Mouse (Mus musculus): ENCODE data around the gene Baiap3. TPM values are rescaled to one million over a fixed set of nuclear protein-coding genes. Genes with fewer than 3 reads are reported as not detected.

Gene Baiap3
- polyA plus RNA-seq, 1 experiment from 2014 or later: 7.1 TPM

DNA sequence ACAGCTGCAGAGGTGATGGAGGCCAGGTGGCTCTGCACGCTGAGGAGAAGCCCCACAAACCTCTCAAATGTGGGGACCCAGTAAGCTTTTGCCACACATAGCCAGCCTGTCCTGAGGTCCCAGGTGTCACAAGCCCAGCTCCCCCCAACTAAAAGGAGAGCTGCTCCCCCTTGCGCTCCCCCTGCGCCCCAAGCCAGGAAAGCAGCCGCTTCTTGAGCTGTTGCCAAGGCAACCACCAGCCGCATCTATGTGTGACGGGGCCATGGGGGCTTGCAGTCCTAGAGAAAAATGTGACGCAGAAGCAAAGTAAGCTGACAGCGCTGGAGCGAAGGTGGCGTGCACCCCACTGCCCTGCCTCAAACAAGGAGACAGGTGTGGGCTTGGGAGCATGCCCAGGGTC is 2.4 kb downstream of the Baiap3 start:
- Histone ChIP-seq H3K4me2 (ENCODE audit: low read depth, low read length) (peak overlapping the region; percentile 23), H3K9ac (replicated peaks; ENCODE audit: low read depth, low read length) (peak overlapping the region; percentile 25; the same call in 1 of the 2 replicates), H3K4me3 (ENCODE audit: low read depth, low read length) (no peak overlapping the region), H3K27ac (ENCODE audit: low read depth, low read length) (0 out of 2 replicates have a peak overlapping the region, but pooled peaks have one; percentile 12), H3K27me3 (ENCODE audit: control insufficient read depth, insufficient read depth, low read length) (peaks cover 8% of the 10 kb centered on the region), H3K9me3 (ENCODE audit: control insufficient read depth, low read length) (no peaks in the 10 kb centered on the region), H3K4me1 (ENCODE audit: control insufficient read depth, insufficient read depth, low read length) (peaks cover 24% of the 10 kb centered on the region), H3K36me3 (ENCODE audit: control insufficient read depth, insufficient read depth, low read length) (no peaks in the 10 kb centered on the region)
- ATAC-seq (ENCODE audit: low read depth): 0 out of 2 replicates have a peak, but pooled peaks have one; percentile 23
- WGBS: 16% methylated on average over 10 of the region's 10 CpGs

DNA sequence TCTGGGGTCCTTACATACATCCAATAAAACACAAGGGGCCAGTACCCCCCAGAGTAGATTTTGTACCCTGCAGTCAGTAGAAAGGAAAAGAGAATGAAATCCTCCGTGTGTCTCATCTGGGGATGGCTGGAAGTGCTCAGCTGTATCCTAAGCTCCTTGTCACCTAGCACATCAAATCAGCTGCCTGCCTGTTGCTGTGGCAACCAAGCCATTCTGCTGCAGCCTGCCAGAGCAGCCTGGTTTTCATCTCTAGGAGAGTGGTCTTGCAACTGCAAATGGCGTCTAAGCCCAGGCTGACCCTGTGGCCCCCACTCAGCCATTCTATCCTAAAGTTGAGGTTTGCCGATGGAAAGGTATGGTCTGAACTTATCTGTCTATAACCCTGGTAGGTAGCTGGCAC is 3.5 kb downstream of the Baiap3 start:
- Histone ChIP-seq H3K27ac (ENCODE audit: low read depth, low read length) (peak overlapping the region; percentile 23; the same call in 1 of the 2 replicates), H3K4me1 (ENCODE audit: control insufficient read depth, insufficient read depth, low read length) (peaks cover 24% of the 10 kb centered on the region), H3K4me3 (ENCODE audit: low read depth, low read length) (no peak overlapping the region), H3K4me2 (ENCODE audit: low read depth, low read length) (no peak overlapping the region), H3K9me3 (ENCODE audit: control insufficient read depth, low read length) (no peaks in the 10 kb centered on the region), H3K36me3 (ENCODE audit: control insufficient read depth, insufficient read depth, low read length) (no peaks in the 10 kb centered on the region), H3K9ac (replicated peaks; ENCODE audit: low read depth, low read length) (no peak overlapping the region), H3K27me3 (ENCODE audit: control insufficient read depth, insufficient read depth, low read length) (peaks cover 8% of the 10 kb centered on the region)
- 27% methylated on average over 3 of the region's 3 CpGs for WGBS
- ATAC-seq (ENCODE audit: low read depth): peak; percentile 59; the same call in 1 of the 2 replicates

DNA sequence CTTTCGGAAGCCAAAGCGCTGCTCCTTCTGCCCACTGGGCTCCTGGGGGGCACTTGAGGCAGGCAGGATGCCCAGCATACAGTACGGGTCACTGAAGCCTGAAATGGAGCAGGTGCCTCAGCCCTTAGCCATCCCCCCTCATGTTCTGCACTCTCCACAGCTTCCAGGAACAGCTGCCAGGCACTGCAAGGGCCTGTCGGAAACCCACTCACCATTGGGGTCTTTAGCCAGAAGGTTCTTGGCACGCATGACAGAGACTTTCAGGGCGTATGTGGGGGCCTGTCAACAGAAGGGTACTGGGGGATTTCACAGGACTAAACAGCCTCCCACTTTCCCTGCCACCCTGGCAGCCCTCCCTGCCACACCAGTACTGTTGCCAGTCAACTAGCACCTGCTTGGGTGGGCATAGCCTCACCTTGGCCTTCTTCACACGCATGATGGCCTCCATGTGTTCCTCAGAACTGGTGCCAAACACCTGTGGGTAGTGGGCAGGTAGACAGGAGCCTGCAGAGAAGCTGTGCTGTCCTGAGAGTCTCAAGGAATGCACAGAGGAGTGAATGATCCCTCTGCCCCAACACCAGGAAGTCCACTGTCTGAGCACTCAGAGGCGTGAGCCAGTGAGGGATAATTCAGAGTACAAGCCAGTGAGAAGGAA is 5.9 kb downstream of the Baiap3 start:
- no peaks in the 10 kb centered on the region for H3K9me3 ChIP-seq (ENCODE audit: control insufficient read depth, low read length)
- no peaks in the 10 kb centered on the region for H3K27me3 ChIP-seq (ENCODE audit: control insufficient read depth, insufficient read depth, low read length)
- peaks cover 16% of the 10 kb centered on the region for H3K4me1 ChIP-seq (ENCODE audit: control insufficient read depth, insufficient read depth, low read length)
- ATAC-seq (ENCODE audit: low read depth): no peak
- H3K27ac ChIP-seq (ENCODE audit: low read depth, low read length): no peak overlapping the region; the same call in 1 of the 2 replicates
- no peak overlapping the region for H3K4me2 ChIP-seq (ENCODE audit: low read depth, low read length)
- H3K4me3 ChIP-seq (ENCODE audit: low read depth, low read length): no peak overlapping the region
- H3K36me3 ChIP-seq (ENCODE audit: control insufficient read depth, insufficient read depth, low read length): no peaks in the 10 kb centered on the region
- 77% methylated on average over 8 of the region's 8 CpGs for WGBS
- H3K9ac ChIP-seq (replicated peaks; ENCODE audit: low read depth, low read length): no peak overlapping the region

DNA sequence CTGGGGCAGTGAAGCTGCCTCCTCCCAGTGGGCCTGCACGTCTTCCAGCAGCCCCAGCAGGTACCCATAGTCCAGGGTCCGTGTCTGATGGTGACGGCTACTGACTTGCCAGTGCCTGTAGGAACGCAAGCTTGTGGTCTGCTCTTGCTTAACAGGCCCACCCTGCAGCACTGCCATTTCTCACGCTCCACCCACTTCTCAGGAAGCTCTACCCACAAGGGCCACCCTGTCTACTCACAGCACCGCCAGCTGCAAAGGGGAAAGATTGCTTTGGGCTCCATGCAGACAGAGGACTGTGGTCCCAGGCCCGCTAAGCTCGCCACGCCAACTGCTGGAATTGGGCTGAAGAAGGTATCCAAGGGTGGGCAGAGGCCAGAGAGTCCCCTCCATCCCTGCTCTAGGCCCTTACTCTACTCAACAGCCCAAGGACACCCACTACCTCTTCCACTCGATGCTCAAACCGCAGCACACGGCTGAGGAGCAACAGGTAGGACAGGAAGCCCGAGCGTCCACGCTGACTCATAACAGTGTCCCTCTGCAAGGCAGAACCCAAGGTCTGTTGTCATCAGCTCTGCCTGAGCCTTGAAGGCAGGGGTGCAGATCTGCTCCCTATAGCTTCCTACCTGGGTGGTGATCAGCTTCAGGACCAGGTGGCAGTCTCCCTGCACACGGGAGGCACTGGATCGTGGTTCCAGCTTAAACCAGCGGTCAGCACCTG is 8.0 kb downstream of the Baiap3 start:
- 83% methylated on average over 18 of the region's 18 CpGs for WGBS
- ATAC-seq (ENCODE audit: low read depth): no peak
- peaks cover 16% of the 10 kb centered on the region for H3K36me3 ChIP-seq (ENCODE audit: control insufficient read depth, insufficient read depth, low read length)
- H3K27me3 ChIP-seq (ENCODE audit: control insufficient read depth, insufficient read depth, low read length): no peaks in the 10 kb centered on the region
- H3K9me3 ChIP-seq (ENCODE audit: control insufficient read depth, low read length): no peaks in the 10 kb centered on the region
- no peak overlapping the region for H3K27ac ChIP-seq (ENCODE audit: low read depth, low read length)
- peaks cover 5% of the 10 kb centered on the region; the same call in 1 of the 2 replicates for H3K4me1 ChIP-seq (ENCODE audit: control insufficient read depth, insufficient read depth, low read length)
- no peak overlapping the region for H3K4me3 ChIP-seq (ENCODE audit: low read depth, low read length)
- H3K9ac ChIP-seq (replicated peaks; ENCODE audit: low read depth, low read length): no peak overlapping the region
- H3K4me2 ChIP-seq (ENCODE audit: low read depth, low read length): no peak overlapping the region

DNA sequence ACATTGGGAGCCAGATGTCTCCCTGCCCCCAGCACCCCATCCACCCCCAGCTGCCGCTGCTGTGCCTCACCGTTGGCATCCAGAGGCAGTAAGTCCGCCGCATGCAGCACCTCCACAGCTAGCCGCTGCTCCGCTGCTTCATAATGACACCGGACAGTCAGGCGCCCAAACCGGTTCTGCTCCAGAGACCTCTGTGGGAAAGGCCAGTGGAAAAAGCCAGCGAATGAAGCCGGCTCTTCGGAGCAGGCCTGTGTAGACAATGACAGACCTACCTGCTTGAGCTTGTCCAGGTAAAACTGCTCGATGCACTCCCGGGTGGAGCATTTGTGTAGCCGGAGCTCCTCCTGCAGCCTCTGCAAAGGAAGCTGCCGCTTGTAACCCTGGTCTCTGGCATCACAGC is 11.9 kb downstream of the Baiap3 start:
- H3K9ac ChIP-seq (replicated peaks; ENCODE audit: low read depth, low read length): no peak overlapping the region
- H3K36me3 ChIP-seq (ENCODE audit: control insufficient read depth, insufficient read depth, low read length): peaks cover 21% of the 10 kb centered on the region
- H3K27me3 ChIP-seq (ENCODE audit: control insufficient read depth, insufficient read depth, low read length): no peaks in the 10 kb centered on the region
- H3K4me1 ChIP-seq (ENCODE audit: control insufficient read depth, insufficient read depth, low read length): peaks cover 10% of the 10 kb centered on the region
- no peak for ATAC-seq (ENCODE audit: low read depth)
- no peak overlapping the region for H3K27ac ChIP-seq (ENCODE audit: low read depth, low read length)
- H3K9me3 ChIP-seq (ENCODE audit: control insufficient read depth, low read length): no peaks in the 10 kb centered on the region
- no peak overlapping the region for H3K4me2 ChIP-seq (ENCODE audit: low read depth, low read length)
- WGBS: 88% methylated on average over 16 of the region's 16 CpGs
- no peak overlapping the region for H3K4me3 ChIP-seq (ENCODE audit: low read depth, low read length)

DNA sequence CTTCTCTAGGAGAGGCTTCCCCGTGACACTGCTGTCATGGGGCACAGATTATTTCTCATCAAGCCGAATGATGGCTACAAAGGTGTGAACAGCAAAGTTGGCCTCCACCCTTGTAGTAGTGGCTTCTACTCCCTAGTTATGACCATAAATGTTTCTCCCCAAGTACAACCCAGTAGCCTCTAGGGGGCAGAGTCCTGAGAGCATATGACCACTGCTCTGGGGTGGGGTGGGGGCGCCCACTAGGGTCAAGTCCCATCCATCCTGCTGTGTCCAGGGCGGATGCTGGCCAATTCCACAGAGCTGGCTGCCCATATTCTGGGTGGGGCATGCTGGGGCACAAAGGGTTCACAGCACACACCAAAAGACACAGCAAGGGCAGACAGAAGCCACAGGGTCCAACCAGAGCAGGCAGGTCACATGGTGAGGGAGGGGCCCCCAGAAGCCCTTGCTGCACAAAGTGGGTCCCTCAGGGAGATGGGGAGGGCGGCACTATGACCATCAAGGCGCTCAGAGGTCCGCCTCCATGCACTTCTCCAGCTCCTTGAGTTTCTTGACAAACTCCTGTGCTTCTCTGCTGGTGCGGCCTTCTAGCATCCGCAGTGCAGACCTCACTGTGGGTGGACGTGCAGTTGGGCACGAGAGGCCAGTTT is 12.9 kb downstream of the Baiap3 start:
- Histone ChIP-seq H3K4me1 (ENCODE audit: control insufficient read depth, insufficient read depth, low read length) (peaks cover 13% of the 10 kb centered on the region), H3K27me3 (ENCODE audit: control insufficient read depth, insufficient read depth, low read length) (no peaks in the 10 kb centered on the region), H3K4me3 (ENCODE audit: low read depth, low read length) (no peak overlapping the region), H3K27ac (ENCODE audit: low read depth, low read length) (no peak overlapping the region), H3K36me3 (ENCODE audit: control insufficient read depth, insufficient read depth, low read length) (peaks cover 21% of the 10 kb centered on the region), H3K9ac (replicated peaks; ENCODE audit: low read depth, low read length) (no peak overlapping the region), H3K4me2 (ENCODE audit: low read depth, low read length) (no peak overlapping the region), H3K9me3 (ENCODE audit: control insufficient read depth, low read length) (no peaks in the 10 kb centered on the region)
- ATAC-seq (ENCODE audit: low read depth): no peak
- 89% methylated on average over 11 of the region's 11 CpGs for WGBS

DNA sequence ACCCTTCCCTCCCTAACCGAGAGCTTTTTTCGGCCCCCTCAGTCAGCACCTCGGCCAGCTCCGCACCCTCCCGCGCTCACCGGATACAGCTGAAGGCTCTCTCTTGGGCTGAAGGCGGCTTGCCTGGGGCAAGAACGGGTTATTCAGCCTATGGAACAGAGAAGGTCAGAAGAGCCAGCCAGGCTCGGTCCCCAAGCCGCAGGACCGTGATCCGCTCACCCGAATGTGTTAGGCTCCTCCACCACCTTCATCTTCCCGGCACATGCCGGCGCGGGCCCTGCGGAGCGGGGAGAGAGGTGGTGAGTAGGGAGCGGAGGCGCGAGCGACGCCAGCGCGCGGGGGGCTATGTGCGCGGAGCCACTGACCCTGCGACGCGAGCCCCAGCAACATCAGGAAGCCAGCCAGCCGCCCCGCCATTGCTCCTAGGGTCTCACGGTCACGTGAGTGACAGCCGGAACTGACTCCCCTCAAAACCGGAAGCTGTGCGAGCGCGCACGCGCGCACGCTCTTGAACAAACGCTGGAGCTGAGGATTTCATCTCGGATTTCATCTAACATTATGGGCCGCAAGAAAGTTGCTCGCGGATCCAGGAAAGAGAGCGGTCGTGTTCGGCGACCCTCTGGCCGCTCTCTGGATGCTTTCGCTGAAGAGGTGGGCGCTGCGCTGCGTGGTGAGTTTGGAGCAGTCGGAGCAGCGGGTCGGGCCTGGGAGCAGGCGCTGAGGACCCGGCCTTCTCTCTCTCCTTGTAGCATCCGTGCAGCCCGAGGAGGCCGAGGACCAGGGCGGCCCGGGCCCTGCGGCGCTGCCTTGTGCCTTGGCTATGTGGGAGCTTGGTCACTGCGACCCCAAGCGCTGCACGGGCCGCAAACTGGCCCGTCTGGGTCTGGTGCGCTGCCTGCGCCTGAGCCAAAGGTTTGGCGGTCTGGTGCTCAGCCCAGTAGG is 16.2 kb downstream of the Baiap3 start, which contains the start of the genes Gnptg and Tsr3:
Gnptg (minus strand) TSS at position 430 of the 942 bp plus-strand sequence.
Tsr3 (plus strand) TSS at position 476 of the 942 bp plus-strand sequence.
- peak within 1 kb of the TSS; percentile 94 for H3K4me3 ChIP-seq (ENCODE audit: low read depth, low read length)
- H3K4me2 ChIP-seq (ENCODE audit: low read depth, low read length): peak within 1 kb of the TSS; percentile 97
- H3K9ac ChIP-seq (replicated peaks; ENCODE audit: low read depth, low read length): peak within 1 kb of the TSS; percentile 86
- peaks cover 32% of the 10 kb centered on the region for H3K36me3 ChIP-seq (ENCODE audit: control insufficient read depth, insufficient read depth, low read length)
- H3K27ac ChIP-seq (ENCODE audit: low read depth, low read length): peak within 1 kb of the TSS; percentile 63
- ATAC-seq (ENCODE audit: low read depth): peak; percentile 86
- no peaks in the 10 kb centered on the region for H3K9me3 ChIP-seq (ENCODE audit: control insufficient read depth, low read length)
- H3K27me3 ChIP-seq (ENCODE audit: control insufficient read depth, insufficient read depth, low read length): no peaks in the 10 kb centered on the region
- H3K4me1 ChIP-seq (ENCODE audit: control insufficient read depth, insufficient read depth, low read length): peaks cover 13% of the 10 kb centered on the region
- WGBS: under 1% methylated on average over 79 of the region's 80 CpGs

DNA sequence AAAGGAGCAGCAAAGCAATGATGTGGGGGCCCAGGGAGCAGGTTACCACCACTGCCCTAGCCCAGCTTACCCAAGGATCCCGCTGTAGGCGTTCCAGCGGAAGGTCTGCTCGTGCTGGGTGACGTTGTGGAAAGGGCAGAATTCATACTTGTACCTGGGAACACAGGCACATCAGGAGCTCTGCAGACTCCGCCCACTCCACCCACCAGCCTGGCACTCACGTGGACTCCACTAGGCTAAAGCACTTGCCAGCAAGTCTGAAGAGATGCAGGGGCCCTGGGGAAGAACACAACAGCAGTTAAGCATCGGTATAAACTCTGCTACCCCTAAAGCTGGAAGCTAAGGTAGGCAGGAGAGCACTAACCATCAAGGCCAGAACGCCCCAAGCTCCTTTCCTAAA is 20.5 kb downstream of the Baiap3 start:
- Histone ChIP-seq H3K9ac (replicated peaks; ENCODE audit: low read depth, low read length) (no peak overlapping the region), H3K4me1 (ENCODE audit: control insufficient read depth, insufficient read depth, low read length) (peaks cover 7% of the 10 kb centered on the region)
- ATAC-seq (ENCODE audit: low read depth): no peak

More for the DNA sequence above, 20.5 kb downstream of the Baiap3 start:
- Histone ChIP-seq H3K4me2 (ENCODE audit: low read depth, low read length) (no peak overlapping the region), H3K4me3 (ENCODE audit: low read depth, low read length) (no peak overlapping the region), H3K27me3 (ENCODE audit: control insufficient read depth, insufficient read depth, low read length) (no peaks in the 10 kb centered on the region), H3K27ac (ENCODE audit: low read depth, low read length) (no peak overlapping the region), H3K9me3 (ENCODE audit: control insufficient read depth, low read length) (no peaks in the 10 kb centered on the region), H3K36me3 (ENCODE audit: control insufficient read depth, insufficient read depth, low read length) (peaks cover 23% of the 10 kb centered on the region)
- 89% methylated on average over 9 of the region's 9 CpGs for WGBS
